Mouse (Mus musculus): Measurements from ENCODE around the gene Hsdl2. TPM values are rescaled to one million over a fixed set of nuclear protein-coding genes. Genes with fewer than 3 reads are reported as not detected.
"Not testable (repeated sequence)": the region's sequence is repeated elsewhere in the genome, so short reads cannot be mapped to it uniquely, and the experiment has no call there.

The Hsdl2 gene
- polyA plus RNA-seq, 1 experiment from 2014 or later = 30.4 TPM

DNA sequence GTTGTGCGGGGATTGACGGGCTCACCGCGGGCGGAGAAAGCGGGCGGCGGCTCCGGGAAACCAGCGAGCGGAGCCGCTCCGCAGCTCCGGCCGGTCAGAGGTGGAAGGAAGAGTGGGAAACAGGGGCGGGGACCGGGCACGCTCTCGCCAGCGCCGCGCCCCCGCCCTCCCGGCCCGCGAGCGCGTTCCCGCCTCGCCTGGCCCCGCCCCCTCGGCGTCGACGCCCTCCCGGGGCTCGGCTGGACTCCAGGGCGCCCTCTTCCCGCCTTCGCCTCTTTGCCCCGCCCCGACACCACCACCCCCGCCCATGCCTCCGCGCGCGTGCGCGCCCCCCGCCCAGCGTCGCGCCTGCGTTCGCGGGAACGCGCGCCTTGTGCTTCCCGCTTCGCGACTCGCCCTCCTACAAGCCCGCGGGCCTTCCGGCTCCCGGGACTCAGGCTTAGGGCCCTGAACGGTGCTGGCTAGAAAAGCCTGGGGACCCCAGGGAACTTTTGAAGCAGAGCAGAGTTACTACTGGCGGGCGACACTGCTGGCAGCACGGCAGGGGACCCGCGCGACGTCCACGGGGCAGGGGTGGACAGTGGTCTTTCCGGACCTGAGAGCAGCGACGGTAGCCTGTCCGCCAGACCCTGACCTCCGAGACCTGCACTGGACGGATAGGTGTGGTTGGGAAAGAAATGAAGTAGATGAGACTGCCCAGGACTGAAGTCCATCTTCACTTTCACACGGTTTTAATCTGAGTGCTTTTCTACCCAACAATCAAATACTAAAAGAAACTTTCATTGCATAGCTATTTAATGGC lies 32.0 kb upstream of the Hsdl2 start, which contains the start of gene Ptbp3:
TSS of gene Ptbp3 (minus strand) at position 190 of the 802 bp plus-strand sequence.
- H3K4me1 ChIP-seq = peaks cover 7% of the 10 kb centered on the region; the same call in 1 of the 2 replicates
- H3K4me2 ChIP-seq (replicated peaks) = peak within 1 kb of the TSS; percentile 58
- WGBS = under 1% methylated on average over 58 of the region's 83 CpGs
- H3K9me3 ChIP-seq = no peaks in the 10 kb centered on the region
- H3K27me3 ChIP-seq = peaks cover 9% of the 10 kb centered on the region; the same call in 1 of the 2 replicates
- peak within 1 kb of the TSS; percentile 89 for H3K27ac ChIP-seq (replicated peaks)
- no peaks in the 10 kb centered on the region for H3K36me3 ChIP-seq
- H3K4me3 ChIP-seq = peak within 1 kb of the TSS; percentile 82
- peak; percentile 92 for ATAC-seq (ENCODE audit: low FRiP score, low read depth)
- H3K9ac ChIP-seq (replicated peaks) = peak within 1 kb of the TSS; percentile 81

DNA sequence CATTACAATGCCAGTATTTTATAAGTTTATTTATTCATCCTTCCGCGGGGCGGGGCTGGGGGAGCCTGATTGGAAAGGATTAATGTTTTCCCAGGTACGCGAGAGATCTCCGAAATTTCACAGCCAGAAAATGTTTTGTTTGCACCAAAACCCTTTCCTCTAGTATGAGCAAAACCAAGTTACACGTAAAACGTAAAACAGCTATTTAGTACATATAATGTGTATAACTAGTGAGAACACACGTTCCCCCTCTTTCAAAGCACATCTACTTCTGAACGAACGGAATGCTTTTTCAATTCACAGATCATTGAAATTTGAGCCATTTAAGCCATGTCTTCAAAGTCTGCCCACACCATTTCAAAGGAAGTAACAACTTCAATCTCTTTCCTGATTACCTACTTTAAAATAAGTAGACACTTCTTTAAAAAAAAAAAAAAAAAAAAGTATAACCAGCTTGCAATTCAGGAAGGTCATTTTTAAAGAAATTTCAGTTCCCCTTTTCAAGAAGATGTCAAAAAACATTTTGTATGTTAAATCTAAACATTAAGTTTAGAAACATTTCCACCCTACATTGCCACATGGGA lies 31.3 kb upstream of the Hsdl2 start:
- Histone ChIP-seq H3K27ac (replicated peaks) (no peak overlapping the region), H3K9me3 (no peaks in the 10 kb centered on the region), H3K4me1 (peaks cover 7% of the 10 kb centered on the region; the same call in 1 of the 2 replicates), H3K27me3 (peaks cover 9% of the 10 kb centered on the region; the same call in 1 of the 2 replicates), H3K9ac (replicated peaks) (peak overlapping the region; percentile 81; the same call in 1 of the 2 replicates), H3K4me2 (replicated peaks) (peak overlapping the region; percentile 58), H3K36me3 (no peaks in the 10 kb centered on the region), H3K4me3 (peak overlapping the region; percentile 82)
- 15% methylated on average over 11 of the region's 11 CpGs for WGBS
- no peak for ATAC-seq (ENCODE audit: low FRiP score, low read depth)

DNA sequence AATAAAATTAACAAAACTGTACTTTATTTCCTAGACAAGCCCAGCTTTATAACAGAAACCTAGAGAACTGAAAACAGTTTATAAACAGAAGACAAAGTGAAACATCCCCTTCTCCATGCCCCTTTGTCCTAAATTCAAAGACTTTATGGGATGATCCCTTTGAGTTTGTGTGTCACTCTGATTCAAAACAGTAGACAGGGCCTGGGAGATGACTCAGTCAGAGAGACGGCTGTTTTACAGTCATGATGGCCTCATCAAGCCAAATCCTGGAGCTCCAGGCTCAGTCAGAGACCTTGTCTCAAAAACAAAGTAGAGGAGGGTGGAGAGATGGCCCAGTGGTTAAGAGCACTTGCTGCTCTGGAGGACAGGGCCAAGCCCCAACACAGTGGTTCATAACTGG lies 29.5 kb upstream of the Hsdl2 start:
- H3K4me3 ChIP-seq = no peak overlapping the region
- 74% methylated on average over 1 of the region's 1 CpGs for WGBS
- no peak for ATAC-seq (ENCODE audit: low FRiP score, low read depth)
- H3K9me3 ChIP-seq = no peaks in the 10 kb centered on the region
- H3K36me3 ChIP-seq = no peaks in the 10 kb centered on the region
- H3K27me3 ChIP-seq = peaks cover 9% of the 10 kb centered on the region; the same call in 1 of the 2 replicates
- no peak overlapping the region for H3K4me2 ChIP-seq (replicated peaks)
- peaks cover 7% of the 10 kb centered on the region; the same call in 1 of the 2 replicates for H3K4me1 ChIP-seq
- no peak overlapping the region for H3K9ac ChIP-seq (replicated peaks)
- no peak overlapping the region for H3K27ac ChIP-seq (replicated peaks)

DNA sequence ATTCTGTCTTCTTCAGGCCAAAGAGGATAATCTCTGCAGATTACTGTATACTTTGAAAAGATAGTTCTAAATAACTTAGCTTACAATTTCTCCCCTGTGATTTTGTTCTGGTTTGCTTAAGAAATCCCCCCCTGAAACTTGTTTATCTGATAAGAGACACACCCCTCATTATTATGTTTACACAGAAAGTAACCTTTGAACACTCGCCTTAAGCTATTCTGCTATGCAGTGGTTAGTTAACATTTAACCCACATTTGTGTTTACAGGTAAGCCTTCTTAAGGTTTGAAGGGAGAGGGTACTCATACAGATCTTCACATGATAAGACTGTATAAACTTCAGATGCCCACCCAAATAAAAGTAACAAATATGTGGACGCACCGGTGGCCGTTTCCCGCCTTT lies 28.5 kb upstream of the Hsdl2 start:
- H3K27me3 ChIP-seq = peaks cover 3% of the 10 kb centered on the region; the same call in 1 of the 2 replicates
- H3K4me3 ChIP-seq = no peak overlapping the region
- no peak overlapping the region for H3K4me2 ChIP-seq (replicated peaks)
- WGBS = 88% methylated on average over 5 of the region's 5 CpGs
- H3K4me1 ChIP-seq = 0 out of 2 replicates have a peak, but pooled peaks cover under 1% of the 10 kb centered on the region
- no peaks in the 10 kb centered on the region for H3K9me3 ChIP-seq
- H3K27ac ChIP-seq (replicated peaks) = no peak overlapping the region
- H3K9ac ChIP-seq (replicated peaks) = no peak overlapping the region
- ATAC-seq (ENCODE audit: low FRiP score, low read depth) = no peak
- no peaks in the 10 kb centered on the region for H3K36me3 ChIP-seq

DNA sequence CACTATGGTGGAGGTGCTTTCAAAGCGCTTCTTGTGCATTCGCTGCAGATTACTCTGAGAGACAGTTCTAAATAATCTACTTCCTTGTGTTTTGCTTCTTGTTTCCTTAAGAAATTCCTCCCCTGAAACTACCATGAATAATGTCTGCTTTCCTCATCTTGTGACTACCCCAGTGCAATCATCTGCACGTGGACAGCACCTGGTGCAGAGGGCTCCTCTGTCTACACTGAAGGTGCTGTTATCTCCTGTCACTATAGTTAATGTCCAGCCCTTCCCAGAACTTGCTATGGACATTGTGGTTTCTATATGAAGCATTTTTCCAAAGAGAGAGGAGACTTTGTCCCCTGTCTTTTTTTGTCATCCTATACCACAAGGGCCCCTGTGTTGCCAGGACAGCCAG lies 27.8 kb upstream of the Hsdl2 start:
- no peaks in the 10 kb centered on the region for H3K4me1 ChIP-seq
- H3K27ac ChIP-seq (replicated peaks) = no peak overlapping the region
- peaks cover 3% of the 10 kb centered on the region; the same call in 1 of the 2 replicates for H3K27me3 ChIP-seq
- H3K4me3 ChIP-seq = no peak overlapping the region
- ATAC-seq (ENCODE audit: low FRiP score, low read depth) = no peak
- 73% methylated on average over 3 of the region's 3 CpGs for WGBS
- no peak overlapping the region for H3K9ac ChIP-seq (replicated peaks)
- no peaks in the 10 kb centered on the region for H3K9me3 ChIP-seq
- H3K36me3 ChIP-seq = no peaks in the 10 kb centered on the region
- H3K4me2 ChIP-seq (replicated peaks) = no peak overlapping the region

DNA sequence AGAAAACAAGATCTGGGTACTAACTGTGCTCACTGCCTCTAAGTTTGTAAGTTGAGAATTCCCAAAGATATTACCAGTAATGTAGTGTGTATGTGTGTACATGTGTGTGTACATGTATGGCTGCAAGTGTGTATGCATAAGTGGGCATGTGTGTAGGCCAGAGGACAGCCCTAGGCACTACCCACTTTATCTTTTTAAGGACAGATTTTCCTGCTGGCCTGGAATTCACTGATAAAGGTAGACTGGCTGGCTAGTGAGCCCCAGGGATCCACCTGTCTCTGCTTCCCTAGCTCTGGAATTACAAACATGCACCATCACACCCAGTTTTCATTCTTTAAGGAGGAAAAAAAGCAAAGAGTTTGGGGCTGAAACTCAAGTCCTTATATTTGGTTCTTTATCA lies 26.2 kb upstream of the Hsdl2 start:
- Histone ChIP-seq H3K36me3 (no peaks in the 10 kb centered on the region), H3K4me3 (no peak overlapping the region), H3K4me2 (replicated peaks) (no peak overlapping the region), H3K27ac (replicated peaks) (no peak overlapping the region), H3K4me1 (no peaks in the 10 kb centered on the region), H3K9ac (replicated peaks) (no peak overlapping the region), H3K27me3 (peaks cover 3% of the 10 kb centered on the region; the same call in 1 of the 2 replicates), H3K9me3 (no peaks in the 10 kb centered on the region)
- ATAC-seq (ENCODE audit: low FRiP score, low read depth) = no peak

DNA sequence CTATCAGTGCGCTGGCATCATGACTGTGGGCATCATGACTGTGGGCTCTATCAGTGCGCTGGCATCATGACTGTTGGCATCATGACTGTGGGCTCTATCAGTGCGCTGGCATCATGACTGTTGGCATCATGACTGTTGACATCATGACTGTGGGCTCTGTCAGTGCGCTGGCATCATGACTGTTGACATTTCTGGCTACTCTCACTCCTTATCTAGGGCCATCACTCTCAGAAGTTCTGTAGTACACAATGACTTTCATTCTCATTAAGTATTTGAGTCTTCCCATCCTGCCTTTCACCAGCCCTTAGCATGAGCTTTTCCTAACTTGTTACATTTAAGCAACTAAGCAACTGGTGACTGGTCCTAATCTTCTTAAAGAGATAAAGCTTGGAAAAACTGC lies 24.0 kb upstream of the Hsdl2 start:
- not testable (repeated sequence) for H3K4me2 ChIP-seq (replicated peaks); H3K9me3 ChIP-seq; H3K4me3 ChIP-seq; H3K36me3 ChIP-seq; H3K4me1 ChIP-seq; ATAC-seq (ENCODE audit: low FRiP score, low read depth); H3K9ac ChIP-seq (replicated peaks); H3K27ac ChIP-seq (replicated peaks); H3K27me3 ChIP-seq
- WGBS = 96% methylated on average over 4 of the region's 4 CpGs

DNA sequence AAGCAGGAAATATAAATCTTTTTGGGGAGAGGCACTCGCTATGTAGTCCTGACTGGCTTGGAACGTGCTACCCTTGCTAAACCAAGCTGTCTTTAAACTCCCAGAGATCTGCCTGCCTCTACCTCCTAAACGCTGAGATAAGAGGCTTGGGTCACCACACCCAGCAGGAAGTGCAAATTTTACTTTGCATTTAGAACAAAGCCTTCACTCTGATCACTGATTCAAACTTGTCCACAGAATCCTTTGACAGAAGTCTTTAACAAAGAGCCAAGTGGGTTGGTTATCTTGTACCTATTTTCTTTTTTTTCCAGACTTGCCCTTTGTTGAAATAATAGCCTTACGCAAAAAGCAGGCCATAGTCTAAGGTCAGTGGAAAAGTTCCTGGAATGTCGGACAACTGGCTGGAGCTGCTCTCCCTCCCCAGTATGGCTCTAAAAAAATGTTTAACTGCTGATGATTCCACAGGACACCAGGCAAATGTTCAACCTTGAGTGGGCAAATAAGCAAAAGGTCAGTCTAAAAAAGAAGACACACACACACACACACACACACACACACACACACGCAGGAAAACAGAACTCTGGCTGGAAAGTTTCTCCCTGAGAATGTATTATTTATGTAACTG lies 23.2 kb upstream of the Hsdl2 start:
- Histone ChIP-seq H3K4me2 (replicated peaks) (no peak overlapping the region), H3K9ac (replicated peaks) (no peak overlapping the region), H3K27me3 (no peaks in the 10 kb centered on the region), H3K9me3 (no peaks in the 10 kb centered on the region), H3K27ac (replicated peaks) (no peak overlapping the region), H3K4me3 (no peak overlapping the region), H3K4me1 (no peaks in the 10 kb centered on the region), H3K36me3 (no peaks in the 10 kb centered on the region)
- 79% methylated on average over 6 of the region's 6 CpGs for WGBS
- no peak for ATAC-seq (ENCODE audit: low FRiP score, low read depth)

DNA sequence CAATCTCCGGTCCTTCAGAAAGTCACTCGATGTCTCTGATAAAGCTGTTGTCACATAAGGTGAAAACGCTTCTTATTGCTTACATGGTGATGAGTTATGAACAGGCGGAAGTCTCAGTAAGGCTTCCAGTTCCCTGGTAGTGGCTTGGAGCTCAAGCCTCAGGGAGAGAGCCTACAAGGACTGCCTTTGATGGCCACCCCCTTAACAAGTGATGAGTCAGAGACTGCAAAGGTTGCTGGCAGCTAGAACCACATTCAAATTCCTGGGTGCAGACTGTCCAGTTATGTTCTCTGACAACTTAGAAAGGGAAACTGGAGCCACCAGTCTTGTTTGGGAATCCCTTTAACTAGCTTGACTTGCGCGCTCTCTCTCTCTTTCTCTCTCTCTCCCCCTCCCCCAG lies 21.2 kb upstream of the Hsdl2 start:
- H3K9ac ChIP-seq (replicated peaks) = no peak overlapping the region
- 94% methylated on average over 6 of the region's 6 CpGs for WGBS
- no peak for ATAC-seq (ENCODE audit: low FRiP score, low read depth)
- no peak overlapping the region for H3K4me2 ChIP-seq (replicated peaks)
- no peaks in the 10 kb centered on the region for H3K4me1 ChIP-seq
- H3K27ac ChIP-seq (replicated peaks) = no peak overlapping the region
- no peaks in the 10 kb centered on the region for H3K9me3 ChIP-seq
- no peaks in the 10 kb centered on the region; the same call in 1 of the 2 replicates for H3K27me3 ChIP-seq
- H3K4me3 ChIP-seq = no peak overlapping the region
- no peaks in the 10 kb centered on the region for H3K36me3 ChIP-seq

DNA sequence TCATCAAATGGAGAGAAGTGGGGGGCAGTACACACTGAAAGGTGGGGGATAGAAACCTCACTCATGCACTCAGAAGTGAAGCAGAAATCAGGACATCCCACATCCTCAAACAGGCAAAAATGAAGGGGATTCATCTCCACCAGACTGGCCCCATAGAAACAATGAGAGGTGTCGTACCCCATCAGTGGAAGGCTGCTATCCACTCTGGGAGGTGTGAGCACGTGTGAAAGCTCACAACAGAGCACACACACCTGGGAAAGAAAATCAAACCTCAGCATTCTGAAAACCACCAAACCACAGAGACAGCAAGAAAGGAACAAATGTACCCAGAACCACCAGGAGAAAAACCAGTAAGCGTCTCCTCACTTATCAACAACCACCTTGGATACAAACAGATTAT lies 17.2 kb upstream of the Hsdl2 start:
- H3K27ac ChIP-seq (replicated peaks) = no peak overlapping the region
- H3K36me3 ChIP-seq = no peaks in the 10 kb centered on the region
- H3K4me3 ChIP-seq = no peak overlapping the region
- H3K9me3 ChIP-seq = 0 out of 2 replicates have a peak, but pooled peaks cover 4% of the 10 kb centered on the region
- no peaks in the 10 kb centered on the region for H3K4me1 ChIP-seq
- 83% methylated on average over 3 of the region's 3 CpGs for WGBS
- no peak for ATAC-seq (ENCODE audit: low FRiP score, low read depth)
- H3K4me2 ChIP-seq (replicated peaks) = no peak overlapping the region
- H3K27me3 ChIP-seq = no peaks in the 10 kb centered on the region; the same call in 1 of the 2 replicates
- no peak overlapping the region for H3K9ac ChIP-seq (replicated peaks)

DNA sequence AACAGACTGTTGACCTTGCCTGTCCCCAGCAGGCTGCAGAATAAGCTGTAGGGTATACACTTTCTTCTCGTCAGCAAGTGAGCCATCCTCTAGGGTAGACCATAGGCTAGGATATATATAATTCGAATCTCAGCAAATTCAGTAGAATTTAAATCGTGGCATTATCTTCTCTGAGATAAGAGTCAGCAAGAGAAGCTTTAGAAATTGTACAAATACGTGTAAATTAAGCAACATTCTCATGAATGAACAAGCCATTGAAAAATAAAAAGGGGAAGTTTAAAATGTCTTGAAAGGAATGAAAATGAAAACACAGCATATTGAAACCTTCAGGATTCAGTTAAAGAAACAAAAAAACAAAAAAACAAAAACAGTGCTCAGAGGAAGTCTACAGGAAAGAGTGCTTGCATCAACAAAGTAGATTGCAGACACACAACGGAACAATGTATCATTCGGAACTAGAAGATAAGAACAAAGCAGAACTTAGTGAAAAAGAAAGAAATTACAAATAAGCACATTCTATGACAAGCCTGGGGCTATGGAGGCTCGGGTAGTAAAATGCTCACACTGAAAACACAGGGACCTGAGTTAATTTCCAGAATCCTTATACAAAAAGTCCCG lies 15.7 kb upstream of the Hsdl2 start:
- Histone ChIP-seq H3K4me2 (replicated peaks) (no peak overlapping the region), H3K9me3 (0 out of 2 replicates have a peak, but pooled peaks cover 4% of the 10 kb centered on the region), H3K27me3 (no peaks in the 10 kb centered on the region; the same call in 1 of the 2 replicates), H3K4me1 (no peaks in the 10 kb centered on the region), H3K27ac (replicated peaks) (no peak overlapping the region), H3K9ac (replicated peaks) (no peak overlapping the region), H3K4me3 (no peak overlapping the region), H3K36me3 (no peaks in the 10 kb centered on the region)
- ATAC-seq (ENCODE audit: low FRiP score, low read depth) = no peak
- 83% methylated on average over 8 of the region's 8 CpGs for WGBS

Measured in midbrain, embryonic 12.5 days (tissue).